Mouse (Mus musculus): ENCODE results near the gene Myoz2. TPM values are rescaled to one million over a fixed set of nuclear protein-coding genes. Genes with fewer than 3 reads are reported as not detected.

Myoz2 gene
- polyA plus RNA-seq, 1 experiment from 2014 or later: 0.55 TPM

- WGBS: 94% methylated on average over 11 of the region's 11 CpGs
- Histone ChIP-seq H3K4me1 (ENCODE audit: control insufficient read depth, insufficient read depth, low read length) (peaks cover 3% of the 10 kb centered on the region; the same call in 1 of the 2 replicates), H3K27me3 (ENCODE audit: control insufficient read depth, insufficient read depth, low read length) (no peaks in the 10 kb centered on the region), H3K9ac (replicated peaks; ENCODE audit: low read depth, low read length) (no peak overlapping the region), H3K4me2 (ENCODE audit: low read depth, low read length) (no peak overlapping the region), H3K9me3 (ENCODE audit: control insufficient read depth, low read length) (no peaks in the 10 kb centered on the region), H3K27ac (ENCODE audit: low read depth, low read length) (no peak overlapping the region), H3K4me3 (ENCODE audit: low read depth, low read length) (no peak overlapping the region), H3K36me3 (ENCODE audit: control insufficient read depth, insufficient read depth, low read length) (no peaks in the 10 kb centered on the region)
- no peak for ATAC-seq (ENCODE audit: low read depth)
Measured at GRCm38 (mm10) chr3:122986906-122987305, 47.9 kb downstream of the Myoz2 start.

GRCm38 (mm10) chr3:122986386-122986785, 48.4 kb downstream of the Myoz2 start:
- ATAC-seq (ENCODE audit: low read depth): no peak
- H3K27me3 ChIP-seq (ENCODE audit: control insufficient read depth, insufficient read depth, low read length): no peaks in the 10 kb centered on the region
- 79% methylated on average over 1 of the region's 1 CpGs for WGBS
- H3K9me3 ChIP-seq (ENCODE audit: control insufficient read depth, low read length): no peaks in the 10 kb centered on the region
- H3K27ac ChIP-seq (ENCODE audit: low read depth, low read length): no peak overlapping the region
- H3K9ac ChIP-seq (replicated peaks; ENCODE audit: low read depth, low read length): no peak overlapping the region
- H3K4me2 ChIP-seq (ENCODE audit: low read depth, low read length): no peak overlapping the region
- peaks cover 3% of the 10 kb centered on the region; the same call in 1 of the 2 replicates for H3K4me1 ChIP-seq (ENCODE audit: control insufficient read depth, insufficient read depth, low read length)
- no peak overlapping the region for H3K4me3 ChIP-seq (ENCODE audit: low read depth, low read length)
- no peaks in the 10 kb centered on the region for H3K36me3 ChIP-seq (ENCODE audit: control insufficient read depth, insufficient read depth, low read length)

- Histone ChIP-seq H3K27ac (ENCODE audit: low read depth, low read length) (peak overlapping the region; percentile 89; the same call in 1 of the 2 replicates), H3K4me1 (ENCODE audit: control insufficient read depth, insufficient read depth, low read length) (peaks cover 3% of the 10 kb centered on the region; the same call in 1 of the 2 replicates), H3K9ac (replicated peaks; ENCODE audit: low read depth, low read length) (peak overlapping the region; percentile 83; the same call in 1 of the 2 replicates), H3K36me3 (ENCODE audit: control insufficient read depth, insufficient read depth, low read length) (no peaks in the 10 kb centered on the region), H3K4me3 (ENCODE audit: low read depth, low read length) (peak overlapping the region; percentile 87), H3K9me3 (ENCODE audit: control insufficient read depth, low read length) (no peaks in the 10 kb centered on the region), H3K4me2 (ENCODE audit: low read depth, low read length) (peak overlapping the region; percentile 48), H3K27me3 (ENCODE audit: control insufficient read depth, insufficient read depth, low read length) (no peaks in the 10 kb centered on the region)
- no peak for ATAC-seq (ENCODE audit: low read depth)
- WGBS: 13% methylated on average over 13 of the region's 13 CpGs
Measured at GRCm38 (mm10) chr3:122985183-122985944, 49.5 kb downstream of the Myoz2 start.

- Histone ChIP-seq H3K36me3 (ENCODE audit: control insufficient read depth, insufficient read depth, low read length) (no peaks in the 10 kb centered on the region), H3K27me3 (ENCODE audit: control insufficient read depth, insufficient read depth, low read length) (no peaks in the 10 kb centered on the region), H3K9me3 (ENCODE audit: control insufficient read depth, low read length) (no peaks in the 10 kb centered on the region), H3K27ac (ENCODE audit: low read depth, low read length) (peak within 1 kb of the TSS; percentile 89), H3K9ac (replicated peaks; ENCODE audit: low read depth, low read length) (peak within 1 kb of the TSS; percentile 83), H3K4me2 (ENCODE audit: low read depth, low read length) (peak within 1 kb of the TSS; percentile 54), H3K4me3 (ENCODE audit: low read depth, low read length) (peak within 1 kb of the TSS; percentile 87), H3K4me1 (ENCODE audit: control insufficient read depth, insufficient read depth, low read length) (peaks cover 3% of the 10 kb centered on the region; the same call in 1 of the 2 replicates)
- WGBS: under 1% methylated on average over 94 of the region's 94 CpGs
- peak; percentile 98 for ATAC-seq (ENCODE audit: low read depth)
Measured at GRCm38 (mm10) chr3:122984249-122985182, 50.3 kb downstream of the Myoz2 start, which contains the start of gene Usp53. Gene Usp53 (minus strand): TSS chr3:122984510.

- H3K9me3 ChIP-seq (ENCODE audit: control insufficient read depth, low read length): no peaks in the 10 kb centered on the region
- H3K36me3 ChIP-seq (ENCODE audit: control insufficient read depth, insufficient read depth, low read length): no peaks in the 10 kb centered on the region
- peaks cover 3% of the 10 kb centered on the region; the same call in 1 of the 2 replicates for H3K4me1 ChIP-seq (ENCODE audit: control insufficient read depth, insufficient read depth, low read length)
- peak overlapping the region; percentile 89 for H3K27ac ChIP-seq (ENCODE audit: low read depth, low read length)
- H3K4me2 ChIP-seq (ENCODE audit: low read depth, low read length): peak overlapping the region; percentile 54
- H3K9ac ChIP-seq (replicated peaks; ENCODE audit: low read depth, low read length): peak overlapping the region; percentile 83
- ATAC-seq (ENCODE audit: low read depth): peak; percentile 90
- H3K27me3 ChIP-seq (ENCODE audit: control insufficient read depth, insufficient read depth, low read length): no peaks in the 10 kb centered on the region
- H3K4me3 ChIP-seq (ENCODE audit: low read depth, low read length): peak overlapping the region; percentile 87
- WGBS: under 1% methylated on average over 30 of the region's 30 CpGs
Measured at GRCm38 (mm10) chr3:122983849-122984248, 51.0 kb downstream of the Myoz2 start.

GRCm38 (mm10) chr3:122975964-122976363, 58.9 kb downstream of the Myoz2 start:
- H3K36me3 ChIP-seq (ENCODE audit: control insufficient read depth, insufficient read depth, low read length): no peaks in the 10 kb centered on the region
- H3K27me3 ChIP-seq (ENCODE audit: control insufficient read depth, insufficient read depth, low read length): no peaks in the 10 kb centered on the region
- no peaks in the 10 kb centered on the region for H3K4me1 ChIP-seq (ENCODE audit: control insufficient read depth, insufficient read depth, low read length)
- no peaks in the 10 kb centered on the region for H3K9me3 ChIP-seq (ENCODE audit: control insufficient read depth, low read length)
- H3K27ac ChIP-seq (ENCODE audit: low read depth, low read length): no peak overlapping the region
- H3K4me2 ChIP-seq (ENCODE audit: low read depth, low read length): no peak overlapping the region
- no peak overlapping the region for H3K4me3 ChIP-seq (ENCODE audit: low read depth, low read length)
- WGBS: 96% methylated on average over 1 of the region's 1 CpGs
- H3K9ac ChIP-seq (replicated peaks; ENCODE audit: low read depth, low read length): no peak overlapping the region
- no peak for ATAC-seq (ENCODE audit: low read depth)

GRCm38 (mm10) chr3:122975363-122975762, 59.5 kb downstream of the Myoz2 start:
- WGBS: 78% methylated on average over 4 of the region's 4 CpGs
- Histone ChIP-seq H3K36me3 (ENCODE audit: control insufficient read depth, insufficient read depth, low read length) (no peaks in the 10 kb centered on the region), H3K4me1 (ENCODE audit: control insufficient read depth, insufficient read depth, low read length) (no peaks in the 10 kb centered on the region), H3K9ac (replicated peaks; ENCODE audit: low read depth, low read length) (no peak overlapping the region), H3K4me3 (ENCODE audit: low read depth, low read length) (no peak overlapping the region), H3K4me2 (ENCODE audit: low read depth, low read length) (no peak overlapping the region), H3K9me3 (ENCODE audit: control insufficient read depth, low read length) (no peaks in the 10 kb centered on the region), H3K27ac (ENCODE audit: low read depth, low read length) (no peak overlapping the region), H3K27me3 (ENCODE audit: control insufficient read depth, insufficient read depth, low read length) (no peaks in the 10 kb centered on the region)
- ATAC-seq (ENCODE audit: low read depth): no peak

- H3K4me3 ChIP-seq (ENCODE audit: low read depth, low read length): no peak overlapping the region
- no peaks in the 10 kb centered on the region for H3K27me3 ChIP-seq (ENCODE audit: control insufficient read depth, insufficient read depth, low read length)
- 44% methylated on average over 3 of the region's 3 CpGs for WGBS
- H3K9ac ChIP-seq (replicated peaks; ENCODE audit: low read depth, low read length): no peak overlapping the region
- no peak overlapping the region for H3K4me2 ChIP-seq (ENCODE audit: low read depth, low read length)
- no peaks in the 10 kb centered on the region for H3K4me1 ChIP-seq (ENCODE audit: control insufficient read depth, insufficient read depth, low read length)
- no peak for ATAC-seq (ENCODE audit: low read depth)
- no peaks in the 10 kb centered on the region for H3K36me3 ChIP-seq (ENCODE audit: control insufficient read depth, insufficient read depth, low read length)
- H3K9me3 ChIP-seq (ENCODE audit: control insufficient read depth, low read length): no peaks in the 10 kb centered on the region
- H3K27ac ChIP-seq (ENCODE audit: low read depth, low read length): no peak overlapping the region
Measured at GRCm38 (mm10) chr3:122974833-122975232, 60.0 kb downstream of the Myoz2 start.
